Mouse (Mus musculus) stomach, postnatal 0 days (tissue): Measurements from ENCODE around the gene Terf2. TPM values are rescaled to one million over a fixed set of nuclear protein-coding genes. Genes with fewer than 3 reads are reported as not detected.

Source experiments
- ATAC-seq: fragments of 200-750 bp; cut with Nextera tagmentation; 2 replicates; pipeline ENCODE4 v1.8.0; 2017; ENCODE audit not compliant: low FRiP score, low TSS enrichment
- DNase-seq: peaks from one replicate; pipeline ENCODE4 v3.0.0-alpha.2; 2016; ENCODE audit warnings: low spot score
- H3K27ac ChIP-seq: fragments of 300-500 bp; sonication (generic); replicated peaks from 2 replicates; pipeline ENCODE4 v1.5.1; 2014; ENCODE audit warnings: mild to moderate bottlenecking, control low read depth
- H3K27me3 ChIP-seq: fragments of 300-500 bp; sonication (generic); 2 replicates; pipeline ENCODE4 v1.6.1; 2014; ENCODE audit warnings: low read length; ENCODE audit not compliant: control insufficient read depth, insufficient read depth
- H3K36me3 ChIP-seq: fragments of 300-500 bp; sonication (generic); 2 replicates; pipeline ENCODE4 v1.6.1; 2014; ENCODE audit warnings: low read length, mixed read lengths; ENCODE audit not compliant: control insufficient read depth, insufficient read depth
- H3K4me1 ChIP-seq: fragments of 300-500 bp; sonication (generic); replicated peaks from 2 replicates; pipeline ENCODE4 v1.6.1; 2014; ENCODE audit warnings: antibody characterized with exemption; ENCODE audit not compliant: control insufficient read depth, insufficient read depth
- H3K4me2 ChIP-seq: fragments of 300-500 bp; sonication (generic); replicated peaks from 2 replicates; pipeline ENCODE4 v1.6.1; 2014; ENCODE audit warnings: low read depth, mild to moderate bottlenecking, control low read depth, moderate library complexity
- H3K4me3 ChIP-seq: fragments of 300-500 bp; sonication (generic); 2 replicates; pipeline ENCODE4 v1.5.1; 2014; ENCODE audit warnings: low read depth, low read length, control low read depth
- H3K9ac ChIP-seq: fragments of 300-500 bp; sonication (generic); 2 replicates; pipeline ENCODE4 v1.6.1; 2014; ENCODE audit warnings: mild to moderate bottlenecking, low read length, control low read depth, mixed read lengths
- H3K9me3 ChIP-seq: fragments of 300-500 bp; sonication (generic); 2 replicates; pipeline ENCODE4 v1.6.1; 2016; ENCODE audit warnings: low read length; ENCODE audit not compliant: control insufficient read depth
- CTCF ChIP-seq: IDR thresholded peaks from 2 replicates; pipeline ENCODE4 v1.5.1; 2016; ENCODE audit warnings: antibody characterized with exemption, low read depth, mild to moderate bottlenecking, moderate library complexity
- EP300 ChIP-seq: optimal IDR thresholded peaks from 2 replicates; pipeline ENCODE3; 2016; ENCODE audit warnings: antibody characterized with exemption
- WGBS: fragments of 180-500 bp; shearing (Covaris S2); extraction: QIAGEN DNeasy Blood & Tissue Kit; methylation state at CpG from one replicate; pipeline ENCODE4 v1.1.7; 2014; 5-methylcytosine and 5-hydroxymethylcytosine counted together
- polyA plus RNA-seq: library from polyadenylated mRNA; unstranded; fragments of >200 nt; fragmentation: Nextera tagmentation; extraction: Ambion mirVana; gene quantifications from 2 replicates; pipeline ENCODE4 v1.2.1, GENCODE M21; 2015

Gene Terf2
- 12.1 and 12.7 TPM in 2 replicates for polyA plus RNA-seq

DNA sequence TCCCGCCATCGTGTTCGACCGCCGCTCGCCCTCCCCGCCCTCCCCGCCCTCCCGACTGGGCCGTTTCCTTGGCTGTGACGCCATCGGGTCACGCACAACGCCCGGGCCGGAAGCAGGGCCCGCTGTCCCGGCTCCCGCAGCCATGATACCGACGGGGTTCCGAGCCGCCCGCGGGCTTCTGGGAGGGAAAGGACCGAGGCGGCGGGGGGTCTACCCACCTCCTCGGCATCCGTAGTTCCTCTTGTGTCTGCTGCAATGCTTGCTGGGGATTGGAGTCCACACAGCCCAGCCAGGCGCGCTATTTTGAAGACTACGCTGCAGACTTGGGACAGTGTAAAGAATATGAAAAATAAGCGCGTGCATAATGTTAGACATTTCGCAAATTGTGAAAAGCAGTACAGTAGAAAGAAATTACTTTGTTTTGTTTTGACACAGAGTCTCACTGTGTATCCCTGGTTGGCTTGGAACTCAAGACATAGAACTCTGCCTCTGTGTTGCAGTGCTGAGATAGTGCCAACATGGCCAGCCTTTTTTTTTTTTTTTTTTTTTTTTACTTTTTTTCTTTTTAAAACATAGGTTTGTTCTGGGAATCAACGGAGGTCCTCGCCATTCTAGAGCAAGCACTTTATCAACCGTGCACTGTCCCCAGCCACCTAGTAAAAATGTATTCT is at the start of gene Terf2:
Gene Terf2 (minus strand): TSS at position 182 of the 671 bp plus-strand sequence.
- peak within 1 kb of the TSS; percentile 86 for H3K4me3 ChIP-seq
- ATAC-seq, result peak; percentile 96
- no peaks in the 10 kb centered on the region for H3K27me3 ChIP-seq
- peak within 1 kb of the TSS; percentile 62 for H3K4me2 ChIP-seq
- peak within 1 kb of the TSS; percentile 97 for H3K27ac ChIP-seq
- no peaks in the 10 kb centered on the region; the same call in 1 of the 2 replicates for H3K4me1 ChIP-seq
- H3K9me3 ChIP-seq, result no peaks in the 10 kb centered on the region
- H3K36me3 ChIP-seq, result no peaks in the 10 kb centered on the region
- peak; percentile 95 for DNase-seq
- TF ChIP-seq EP300 (no peak), CTCF (no peak)
- peak within 1 kb of the TSS; percentile 89 for H3K9ac ChIP-seq
- 6% methylated on average over 27 of the region's 39 CpGs for WGBS

GRCm38 (mm10) chr8:107143501-107143900 is 47.2 kb upstream of the Terf2 start:
- Histone ChIP-seq H3K27me3 (no peaks in the 10 kb centered on the region), H3K4me2 (no peak overlapping the region), H3K4me1 (peaks cover 5% of the 10 kb centered on the region; the same call in 1 of the 2 replicates), H3K9me3 (no peaks in the 10 kb centered on the region), H3K4me3 (no peak overlapping the region), H3K9ac (no peak overlapping the region), H3K36me3 (no peaks in the 10 kb centered on the region), H3K27ac (no peak overlapping the region)
- DNase-seq (no peak), ATAC-seq (no peak)
- TF ChIP-seq CTCF, result no peak
- no peak for TF ChIP-seq EP300
- 53% methylated on average over 4 of the region's 4 CpGs for WGBS

DNA sequence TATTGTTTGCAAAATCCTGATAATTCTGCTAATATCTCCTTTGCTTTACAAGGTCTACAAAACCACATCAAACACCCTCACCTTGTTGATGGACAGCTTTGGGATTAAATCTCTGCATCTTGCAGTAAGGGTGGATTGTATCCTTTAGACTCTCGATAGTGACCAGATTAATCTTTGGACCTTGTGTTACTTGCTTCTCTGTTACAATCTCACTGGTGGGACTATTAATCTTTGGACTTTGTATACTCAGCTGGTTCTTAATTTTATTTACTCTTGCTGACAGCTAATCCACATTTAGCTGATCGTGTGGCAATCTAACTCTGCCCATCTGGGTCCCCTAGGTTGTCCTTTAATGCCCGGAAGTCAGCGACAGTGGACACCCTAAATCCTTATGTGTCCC is 46.2 kb upstream of the Terf2 start:
- no peak for DNase-seq
- Histone ChIP-seq H3K4me1 (peaks cover 5% of the 10 kb centered on the region; the same call in 1 of the 2 replicates), H3K9me3 (no peaks in the 10 kb centered on the region), H3K36me3 (no peaks in the 10 kb centered on the region), H3K9ac (no peak overlapping the region), H3K27ac (no peak overlapping the region), H3K4me2 (no peak overlapping the region), H3K27me3 (no peaks in the 10 kb centered on the region), H3K4me3 (no peak overlapping the region)
- ATAC-seq, result no peak
- WGBS, result 59% methylated on average over 4 of the region's 4 CpGs
- TF ChIP-seq CTCF (no peak), EP300 (no peak)

DNA sequence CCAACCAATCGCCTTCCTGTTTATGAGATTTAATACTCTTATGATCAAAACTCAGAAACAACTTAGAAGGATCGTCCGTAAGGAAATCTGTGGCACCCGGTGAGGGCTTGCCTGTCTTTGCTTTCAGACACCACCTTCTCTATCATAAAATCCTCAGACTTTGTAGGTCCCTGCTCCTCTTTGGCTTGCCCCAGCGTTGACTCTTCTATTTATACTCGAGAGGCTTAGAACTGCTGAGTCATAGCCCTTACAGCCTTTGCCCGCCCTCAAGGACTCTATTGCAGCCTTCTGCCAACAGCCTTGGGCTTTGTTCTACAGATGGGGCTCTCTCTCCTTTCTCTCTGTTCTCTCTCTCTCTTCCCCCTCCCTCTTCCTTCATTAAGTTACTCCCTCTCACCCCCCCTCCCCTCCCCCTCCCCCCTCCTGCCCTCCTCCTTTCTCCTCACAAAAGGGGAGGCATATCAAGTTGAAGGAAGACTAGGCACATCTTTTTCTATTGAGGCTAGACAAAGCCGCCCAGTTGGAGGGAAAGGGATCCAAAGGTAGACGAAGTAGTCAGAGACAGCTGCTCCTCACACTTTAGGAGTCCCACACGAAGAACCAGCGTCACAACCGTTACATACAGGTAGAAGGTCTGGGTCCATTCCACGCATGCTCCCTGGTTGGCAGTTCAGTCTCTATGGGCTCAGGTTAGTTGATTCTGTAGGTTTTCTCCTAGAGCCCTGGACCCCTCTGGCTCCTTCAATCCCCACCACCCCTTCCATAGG is 43.5 kb upstream of the Terf2 start:
- H3K4me1 ChIP-seq, result peaks cover 5% of the 10 kb centered on the region; the same call in 1 of the 2 replicates
- H3K27me3 ChIP-seq, result no peaks in the 10 kb centered on the region
- H3K4me3 ChIP-seq, result no peak overlapping the region
- TF ChIP-seq CTCF, result no peak
- no peak for TF ChIP-seq EP300
- ATAC-seq, result peak; percentile 87
- H3K9me3 ChIP-seq, result no peaks in the 10 kb centered on the region
- H3K4me2 ChIP-seq, result no peak overlapping the region
- H3K36me3 ChIP-seq, result no peaks in the 10 kb centered on the region
- H3K9ac ChIP-seq, result no peak overlapping the region
- H3K27ac ChIP-seq, result peak overlapping the region; percentile 64
- peak; percentile 38 for DNase-seq
- 38% methylated on average over 13 of the region's 13 CpGs for WGBS

GRCm38 (mm10) chr8:107138338-107138737 is 42.0 kb upstream of the Terf2 start:
- ATAC-seq (no peak), DNase-seq (no peak)
- Histone ChIP-seq H3K36me3 (no peaks in the 10 kb centered on the region), H3K4me2 (no peak overlapping the region), H3K4me1 (peaks cover 8% of the 10 kb centered on the region; the same call in 1 of the 2 replicates), H3K27me3 (no peaks in the 10 kb centered on the region), H3K4me3 (no peak overlapping the region), H3K27ac (no peak overlapping the region), H3K9ac (no peak overlapping the region), H3K9me3 (no peaks in the 10 kb centered on the region)
- WGBS, result 64% methylated on average over 5 of the region's 5 CpGs
- TF ChIP-seq CTCF (no peak), EP300 (no peak)

- H3K4me1 ChIP-seq, result peaks cover 8% of the 10 kb centered on the region; the same call in 1 of the 2 replicates
- TF ChIP-seq CTCF (no peak), EP300 (no peak)
- ATAC-seq (no peak), DNase-seq (no peak)
- H3K9me3 ChIP-seq, result no peaks in the 10 kb centered on the region
- no peaks in the 10 kb centered on the region for H3K36me3 ChIP-seq
- no peak overlapping the region for H3K9ac ChIP-seq
- H3K4me3 ChIP-seq, result no peak overlapping the region
- WGBS, result 81% methylated on average over 6 of the region's 6 CpGs
- no peak overlapping the region for H3K27ac ChIP-seq
- H3K27me3 ChIP-seq, result no peaks in the 10 kb centered on the region
- H3K4me2 ChIP-seq, result no peak overlapping the region
Observed at GRCm38 (mm10) chr8:107137591-107137990, 41.2 kb upstream of the Terf2 start.
